Mouse (Mus musculus) CH12.LX (cell line): ENCODE data around the gene Tsc22d4. TPM values are rescaled to one million over a fixed set of nuclear protein-coding genes. Genes with fewer than 3 reads are reported as not detected.

Source experiments
- DNase-seq: peaks from one replicate; pipeline ENCODE4 v3.0.0-alpha.2; 2013; ENCODE audit errors: extremely low read depth
- H3K27ac ChIP-seq: 2 replicates; pipeline ENCODE4 v1.5.1; 2012; ENCODE audit warnings: low read depth, mild to moderate bottlenecking, control low read depth, moderate library complexity; ENCODE audit not compliant: insufficient read depth
- H3K27me3 ChIP-seq: replicated peaks from 2 replicates; pipeline ENCODE3; 2012; ENCODE audit warnings: inconsistent platforms
- H3K36me3 ChIP-seq, 2 experiments: replicated peaks in 1 of 2; 2 replicates each; pipeline versions ENCODE3 to v1.6.1; 2012; ENCODE audit warnings: inconsistent platforms in 1 of 2, low read length in 1 of 2, mild to moderate bottlenecking in 1 of 2, mixed read lengths in 1 of 2, moderate library complexity in 1 of 2; ENCODE audit not compliant: control insufficient read depth in 1 of 2, insufficient read depth in 1 of 2
- H3K4me1 ChIP-seq, 2 experiments: 2 replicates each; pipeline ENCODE4 v1.6.1; 2012; ENCODE audit warnings: inconsistent platforms in 1 of 2, moderate library complexity in 1 of 2; ENCODE audit not compliant: insufficient read depth in 2 of 2, control insufficient read depth in 1 of 2
- H3K4me2 ChIP-seq: 2 replicates; pipeline ENCODE4 v1.6.1; 2012; ENCODE audit warnings: low read depth, mild to moderate bottlenecking, control low read depth; ENCODE audit not compliant: poor library complexity, insufficient read depth, severe bottlenecking
- H3K4me3 ChIP-seq, 3 experiments: fragments of 150-350 bp in 1 of 3; sonication (generic) in 1 of 3; replicated peaks in 1 of 3; 2 replicates each; pipeline versions ENCODE3 to v1.5.1; 2011 to 2012; ENCODE audit warnings: low read depth in 2 of 3, low read length in 2 of 3, mild to moderate bottlenecking in 2 of 3, moderate library complexity in 2 of 3, control low read depth in 1 of 3, improper control_type of control experiment in 1 of 3, inconsistent platforms in 1 of 3, mixed read lengths in 1 of 3; ENCODE audit not compliant: poor library complexity in 1 of 3
- H3K79me2 ChIP-seq: replicated peaks from 2 replicates; pipeline ENCODE4 v1.6.1; 2012; ENCODE audit warnings: mild to moderate bottlenecking, moderate library complexity; ENCODE audit not compliant: control insufficient read depth, poor library complexity, insufficient read depth, severe bottlenecking; ENCODE audit errors: extremely low read depth
- H3K9ac ChIP-seq: 2 replicates; pipeline ENCODE4 v1.6.1; 2012; ENCODE audit warnings: low read depth, mild to moderate bottlenecking, control low read depth, moderate library complexity; ENCODE audit not compliant: insufficient read depth
- H3K9me3 ChIP-seq: replicated peaks from 2 replicates; pipeline ENCODE3; 2012; ENCODE audit warnings: low read length, inconsistent platforms, mixed read lengths
- BHLHE40 ChIP-seq: IDR thresholded peaks from 2 replicates; pipeline ENCODE4 v1.6.1; 2011; ENCODE audit warnings: mild to moderate bottlenecking, low read depth, low read length, improper control_type of control experiment
- CHD1 ChIP-seq: IDR thresholded peaks from 2 replicates; pipeline ENCODE4 v1.6.1; 2012; ENCODE audit warnings: low read depth, low read length, improper control_type of control experiment, inconsistent platforms
- CHD2 ChIP-seq: IDR thresholded peaks from 2 replicates; pipeline ENCODE4 v1.6.1; 2011; ENCODE audit warnings: low read length, improper control_type of control experiment
- CTCF ChIP-seq, 2 experiments: IDR thresholded peaks in 1 of 2; conservative IDR thresholded peaks in 1 of 2; 2 replicates each; pipeline ENCODE4 v1.5.1; 2011 to 2012; ENCODE audit warnings: low read depth in 2 of 2, low read length in 2 of 2, improper control_type of control experiment in 1 of 2, inconsistent platforms in 1 of 2, mild to moderate bottlenecking in 1 of 2, moderate library complexity in 1 of 2
- EP300 ChIP-seq: IDR thresholded peaks from 2 replicates; pipeline ENCODE4 v1.6.1; 2011; ENCODE audit warnings: low read length, improper control_type of control experiment
- ETS1 ChIP-seq: conservative IDR thresholded peaks from 2 replicates; pipeline ENCODE4 v1.6.1; 2012; ENCODE audit warnings: low read depth, mild to moderate bottlenecking, inconsistent platforms, low read length, improper control_type of control experiment, moderate library complexity
- HCFC1 ChIP-seq: IDR thresholded peaks from 2 replicates; pipeline ENCODE4 v1.6.1; 2012; ENCODE audit warnings: low read depth, mild to moderate bottlenecking, inconsistent platforms, low read length, improper control_type of control experiment
- JUN ChIP-seq: IDR thresholded peaks from 2 replicates; pipeline ENCODE4 v1.6.1; 2011; ENCODE audit warnings: low read depth, mild to moderate bottlenecking, low read length, improper control_type of control experiment, moderate library complexity; ENCODE audit not compliant: insufficient read depth
- JUND ChIP-seq: conservative IDR thresholded peaks from 2 replicates; pipeline ENCODE4 v1.6.1; 2011; ENCODE audit warnings: low read depth, low read length, improper control_type of control experiment
- MAFK ChIP-seq: IDR thresholded peaks from 2 replicates; pipeline ENCODE4 v1.6.1; 2011; ENCODE audit warnings: low read length, improper control_type of control experiment; ENCODE audit not compliant: insufficient replicate concordance
- MXI1 ChIP-seq: IDR thresholded peaks from 2 replicates; pipeline ENCODE4 v1.6.1; 2011; ENCODE audit warnings: mild to moderate bottlenecking, low read depth, low read length, improper control_type of control experiment
- MYC ChIP-seq: IDR thresholded peaks from 2 replicates; pipeline ENCODE4 v1.6.1; 2011; ENCODE audit warnings: low read depth, mild to moderate bottlenecking, improper control_type of control experiment, low read length
- NELFE ChIP-seq: IDR thresholded peaks from 2 replicates; pipeline ENCODE4 v1.6.1; 2011; ENCODE audit warnings: low read depth, low read length, improper control_type of control experiment
- NRF1 ChIP-seq: IDR thresholded peaks from 2 replicates; pipeline ENCODE4 v1.6.1; 2014; ENCODE audit warnings: low read depth, mild to moderate bottlenecking, inconsistent platforms, low read length, improper control_type of control experiment, moderate library complexity
- POLR2AphosphoS2 ChIP-seq: IDR thresholded peaks from 2 replicates; pipeline ENCODE4 v1.6.1; 2011; ENCODE audit warnings: low read depth, low read length, improper control_type of control experiment
- RAD21 ChIP-seq: IDR thresholded peaks from 2 replicates; pipeline ENCODE4 v1.6.1; 2011; ENCODE audit warnings: low read depth, mild to moderate bottlenecking, low read length, improper control_type of control experiment, moderate library complexity
- SIN3A ChIP-seq: IDR thresholded peaks from 2 replicates; pipeline ENCODE4 v1.6.1; 2012; ENCODE audit warnings: low read length, improper control_type of control experiment, inconsistent platforms
- TCF12 ChIP-seq: IDR thresholded peaks from 2 replicates; pipeline ENCODE4 v1.6.1; 2014; ENCODE audit warnings: low read depth, mild to moderate bottlenecking, inconsistent platforms, low read length, improper control_type of control experiment
- UBTF ChIP-seq: IDR thresholded peaks from 2 replicates; pipeline ENCODE4 v1.6.1; 2012; ENCODE audit warnings: low read depth, mild to moderate bottlenecking, inconsistent platforms, low read length, improper control_type of control experiment, moderate library complexity
- USF2 ChIP-seq: conservative IDR thresholded peaks from 2 replicates; pipeline ENCODE4 v1.6.1; 2011; ENCODE audit warnings: low read depth, low read length, improper control_type of control experiment
- ZC3H11A ChIP-seq: IDR thresholded peaks from 2 replicates; pipeline ENCODE4 v1.6.1; 2012; ENCODE audit warnings: low read depth, mild to moderate bottlenecking, inconsistent platforms, low read length, improper control_type of control experiment
- ZKSCAN1 ChIP-seq: IDR thresholded peaks from 2 replicates; pipeline ENCODE4 v1.6.1; 2012; ENCODE audit warnings: low read depth, inconsistent platforms, low read length, improper control_type of control experiment, borderline replicate concordance
- dilution Hi-C: fragments of 300-500 bp; cut with MboI; formaldehyde crosslinking; loops from 2 replicates; pipeline ENCODE4 v1.14.3; 2020; ENCODE audit warnings: low sequenced_read_pairs; ENCODE audit not compliant: extremely low pct_unique_long_range_greater_than_20kb, extremely low pct_ligation_motif_present
- in situ Hi-C: fragments of 300-500 bp; cut with MboI; formaldehyde crosslinking; loops from 3 replicates; pipeline ENCODE4 v1.14.3; 2019; ENCODE audit warnings: low sequenced_read_pairs, low pct_ligation_motif_present, low pct_unique_long_range_greater_than_20kb, mixed read lengths
- polyA plus RNA-seq: library from polyadenylated mRNA; unstranded; fragments of >175 nt; gene quantifications from 2 replicates; pipeline ENCODE4 v1.2.1, GENCODE M21; 2012; ENCODE audit warnings: low read depth; ENCODE audit not compliant: insufficient read length
- total RNA-seq, 2 experiments: library from RNA; depleted of rRNA; stranded (reverse); fragments of 300-350 nt in 1 of 2; fragments of >200 nt in 1 of 2; gene quantifications; 2 replicates each; pipeline ENCODE4 v1.2.3; 2012 to 2014

The Tsc22d4 gene
- total and polyA plus RNA-seq, 3 experiments = 28.2 to 103 (median 39.9) TPM

- H3K36me3 ChIP-seq = no peaks in the 10 kb centered on the region
- H3K4me2 ChIP-seq = no peak overlapping the region
- no peak for DNase-seq
- TF ChIP-seq UBTF = no peak
- no peak for TF ChIP-seq NELFE
- no peak for TF ChIP-seq CHD2
- no peak for TF ChIP-seq JUN
- TF ChIP-seq TCF12 = no peak
- TF ChIP-seq CHD1 = no peak
- no peak for TF ChIP-seq SIN3A
- TF ChIP-seq EP300 = no peak
- TF ChIP-seq ZKSCAN1 = no peak
- no peak for TF ChIP-seq POLR2AphosphoS2
- TF ChIP-seq MXI1 = no peak
- no peak for TF ChIP-seq MYC
- TF ChIP-seq RAD21 = no peak
- no peak for TF ChIP-seq USF2
- TF ChIP-seq CTCF (conservative IDR thresholded peaks at IDR 0.05 in 1 of 2, IDR thresholded peaks at IDR 0.05 in 1 of 2; ENCODE audit: low read depth in 2 of 2, low read length in 2 of 2) = no peak
- TF ChIP-seq MAFK = no peak
- no peak overlapping the region for H3K4me3 ChIP-seq
- in situ Hi-C loops (no loop called here), dilution Hi-C loops (no loop called here)
- H3K9me3 ChIP-seq = no peaks in the 10 kb centered on the region
- H3K27me3 ChIP-seq = peaks cover 10% of the 10 kb centered on the region
- peaks cover 0 to 25% of the 10 kb centered on the region in 2 experiments; a peak in 2 of 4 replicates for H3K4me1 ChIP-seq
- peaks cover 6% of the 10 kb centered on the region for H3K79me2 ChIP-seq
- no peak overlapping the region for H3K9ac ChIP-seq
- no peak overlapping the region for H3K27ac ChIP-seq
Observed at GRCm38 (mm10) chr5:137742048-137742447, 3.5 kb upstream of the Tsc22d4 start.

GRCm38 (mm10) chr5:137742836-137743235 is 2.7 kb upstream of the Tsc22d4 start:
- H3K4me1 ChIP-seq = peaks cover 0 to 28% of the 10 kb centered on the region in 2 experiments; a peak in 2 of 4 replicates
- in situ Hi-C loops = no loop called here

More at GRCm38 (mm10) chr5:137742836-137743235, 2.7 kb upstream of the Tsc22d4 start:
- Histone ChIP-seq H3K9ac (no peak overlapping the region), H3K36me3 (no peaks in the 10 kb centered on the region), H3K4me2 (no peak overlapping the region), H3K9me3 (no peaks in the 10 kb centered on the region), H3K4me3 (no peak overlapping the region), H3K27ac (no peak overlapping the region), H3K79me2 (peaks cover 14% of the 10 kb centered on the region), H3K27me3 (peaks cover 10% of the 10 kb centered on the region)
- no peak for DNase-seq
- dilution Hi-C loops = no loop called here
- TF ChIP-seq POLR2AphosphoS2 (no peak), JUND (no peak), ETS1 (no peak), NRF1 (no peak), HCFC1 (no peak), BHLHE40 (no peak), RAD21 (no peak), ZKSCAN1 (no peak), ZC3H11A (no peak)
